Mouse (Mus musculus): ENCODE results near the gene Sav1. TPM values are rescaled to one million over a fixed set of nuclear protein-coding genes. Genes with fewer than 3 reads are reported as not detected.

The Sav1 gene
- total RNA-seq (2021) = 10 to 100 TPM; 21.3 to 23.6 TPM
- 13.5 and 25.8 TPM in 2 replicates for polyA plus RNA-seq (2012; rRNA removed)
- long read RNA-seq, transcript Sav1-201 (5 exons, 2,524 nt) = major isoform, 16 of 20 reads
- long read RNA-seq, partial matches to known transcripts = 1 of 20 reads
- long read RNA-seq, other reads (novel, unspliced or antisense) = 1 of 20 reads

DNA sequence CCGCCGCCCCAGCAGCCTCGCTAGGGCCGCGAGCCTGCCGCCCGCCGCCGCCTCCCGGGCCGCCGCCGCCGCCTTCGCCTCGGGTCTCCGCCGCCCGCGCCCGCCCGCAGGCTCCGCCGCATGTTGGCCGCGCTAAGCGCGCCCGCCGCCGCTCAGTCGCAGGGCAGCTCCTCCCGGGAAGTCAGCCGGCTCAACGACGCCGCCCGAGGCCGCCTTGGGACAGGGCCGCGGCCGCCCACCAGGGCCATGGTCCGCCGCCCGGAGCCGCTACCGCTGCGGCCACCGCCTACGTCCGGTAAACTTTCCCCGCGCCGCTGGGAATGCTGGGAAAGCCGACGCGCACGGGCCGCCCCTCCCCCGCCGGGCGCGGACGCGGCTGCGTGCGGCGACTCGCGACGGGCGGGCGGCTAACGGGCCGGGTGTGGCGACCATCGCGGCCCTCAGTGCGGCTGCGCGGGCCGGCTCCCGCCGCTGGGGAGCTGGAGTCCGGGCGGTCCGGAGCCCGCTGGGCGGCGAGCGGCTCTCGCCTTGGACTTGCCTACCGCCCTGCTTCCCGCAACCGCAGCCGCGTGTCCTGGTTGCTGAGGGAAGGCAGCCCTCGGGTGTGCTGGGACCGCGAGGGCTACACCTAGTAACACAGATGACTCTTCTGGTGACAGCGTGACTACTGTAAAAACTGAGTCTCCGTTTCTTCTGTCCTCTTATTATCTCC, at the start of gene Sav1:
Gene Sav1, minus strand, starts transcription at position 217 of the 712 bp plus-strand sequence.
- intact Hi-C loops (cut with DNase I) = loop anchor here (5.0 kb wide), 2 partner anchors 75 to 160 kb away; no protein-coding TSS in a partner anchor
- DNase-seq = peak; percentile 96 to 97
- TF ChIP-seq EP300 (IDR thresholded peaks at IDR 0.05; ENCODE audit: insufficient read depth, low read depth, low read length) = 0 out of 2 replicates have a peak, but pooled peaks have one; percentile 6
- TF ChIP-seq CTCF (IDR thresholded peaks at IDR 0.05) = peak; percentile 45
- peak; percentile 88 for TF ChIP-seq POLR2A (IDR thresholded peaks at IDR 0.05; ENCODE audit: insufficient read depth, low read depth, low read length)
- under 1% methylated on average over 101 of the region's 102 CpGs for WGBS
- Histone ChIP-seq H3K79me2 (replicated peaks; ENCODE audit: control insufficient read depth, insufficient read depth, low read length) (peaks cover 5% of the 10 kb centered on the region; the same call in 1 of the 2 replicates), H3K9ac (ENCODE audit: low read depth, low read length) (peak within 1 kb of the TSS; percentile 83), H3K36me3 (ENCODE audit: control insufficient read depth, insufficient read depth, low read length) (peaks cover 31% of the 10 kb centered on the region), H3K4me3 (peak within 1 kb of the TSS; percentile 81), H3K27me3 (ENCODE audit: control insufficient read depth, insufficient read depth, low read length) (no peaks in the 10 kb centered on the region), H3K27ac (peak within 1 kb of the TSS; percentile 95), H3K4me1 (ENCODE audit: control insufficient read depth, insufficient read depth, low read length) (peaks cover 3% of the 10 kb centered on the region)

DNA sequence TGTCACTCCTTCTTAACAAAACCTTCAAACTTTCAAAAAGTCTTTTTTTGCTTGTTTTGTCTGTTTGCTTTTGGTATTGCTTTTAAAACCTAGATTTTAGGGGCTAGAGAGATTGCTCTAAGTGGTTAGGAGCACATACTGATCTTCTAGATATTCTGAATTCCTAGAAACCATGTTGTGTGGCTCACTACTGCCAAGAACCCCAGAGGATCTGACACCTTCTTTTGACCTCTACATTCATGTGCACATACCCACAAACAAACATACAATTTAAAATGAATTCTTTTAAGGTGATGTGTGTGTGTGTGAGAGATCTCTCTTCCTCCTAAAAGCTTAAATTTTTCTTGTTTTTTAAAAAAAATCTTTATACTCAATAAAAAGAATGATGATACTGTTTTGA, 39.4 kb upstream of the Sav1 start:
- Histone ChIP-seq H3K4me3 (no peak overlapping the region), H3K27me3 (ENCODE audit: control insufficient read depth, insufficient read depth, low read length) (no peaks in the 10 kb centered on the region), H3K9ac (ENCODE audit: low read depth, low read length) (no peak overlapping the region), H3K4me1 (ENCODE audit: control insufficient read depth, insufficient read depth, low read length) (peaks cover 4% of the 10 kb centered on the region), H3K36me3 (ENCODE audit: control insufficient read depth, insufficient read depth, low read length) (peaks cover 6% of the 10 kb centered on the region), H3K27ac (no peak overlapping the region), H3K79me2 (replicated peaks; ENCODE audit: control insufficient read depth, insufficient read depth, low read length) (no peaks in the 10 kb centered on the region)
- TF ChIP-seq CTCF (IDR thresholded peaks at IDR 0.05) (no peak), EP300 (IDR thresholded peaks at IDR 0.05; ENCODE audit: insufficient read depth, low read depth, low read length) (no peak), POLR2A (IDR thresholded peaks at IDR 0.05; ENCODE audit: insufficient read depth, low read depth, low read length) (no peak)
- DNase-seq = no peak
- intact Hi-C loops (cut with DNase I) = no loop called here

DNA sequence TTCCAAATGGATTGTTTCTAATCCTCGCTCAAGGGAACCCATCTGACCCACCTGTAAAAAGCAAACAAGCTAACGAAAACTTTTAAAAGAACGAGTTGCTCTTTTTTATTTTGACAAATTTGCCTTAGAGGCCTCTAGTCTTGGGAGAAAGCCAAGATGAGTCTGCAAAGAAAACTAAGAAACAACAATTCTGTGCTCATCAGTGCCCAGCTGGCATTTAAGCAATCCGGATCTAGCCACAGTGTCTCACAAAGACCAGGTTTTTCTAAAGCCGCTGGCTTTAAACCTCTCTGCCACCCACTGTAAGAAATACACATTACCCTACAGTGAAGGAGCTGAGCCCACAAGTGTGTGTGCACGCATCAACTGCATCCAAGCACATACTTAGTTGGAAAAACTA, 38.6 kb upstream of the Sav1 start:
- WGBS = 92% methylated on average over 6 of the region's 6 CpGs
- TF ChIP-seq CTCF (IDR thresholded peaks at IDR 0.05) = no peak
- no peak for TF ChIP-seq EP300 (IDR thresholded peaks at IDR 0.05; ENCODE audit: insufficient read depth, low read depth, low read length)
- TF ChIP-seq POLR2A (IDR thresholded peaks at IDR 0.05; ENCODE audit: insufficient read depth, low read depth, low read length) = no peak
- H3K4me1 ChIP-seq (ENCODE audit: control insufficient read depth, insufficient read depth, low read length) = peaks cover 3% of the 10 kb centered on the region
- no peak overlapping the region for H3K27ac ChIP-seq
- no peak for DNase-seq
- H3K36me3 ChIP-seq (ENCODE audit: control insufficient read depth, insufficient read depth, low read length) = peaks cover 3% of the 10 kb centered on the region
- intact Hi-C loops (cut with DNase I) = no loop called here
- H3K4me3 ChIP-seq = no peak overlapping the region
- H3K79me2 ChIP-seq (replicated peaks; ENCODE audit: control insufficient read depth, insufficient read depth, low read length) = no peaks in the 10 kb centered on the region
- H3K9ac ChIP-seq (ENCODE audit: low read depth, low read length) = no peak overlapping the region
- no peaks in the 10 kb centered on the region for H3K27me3 ChIP-seq (ENCODE audit: control insufficient read depth, insufficient read depth, low read length)

DNA sequence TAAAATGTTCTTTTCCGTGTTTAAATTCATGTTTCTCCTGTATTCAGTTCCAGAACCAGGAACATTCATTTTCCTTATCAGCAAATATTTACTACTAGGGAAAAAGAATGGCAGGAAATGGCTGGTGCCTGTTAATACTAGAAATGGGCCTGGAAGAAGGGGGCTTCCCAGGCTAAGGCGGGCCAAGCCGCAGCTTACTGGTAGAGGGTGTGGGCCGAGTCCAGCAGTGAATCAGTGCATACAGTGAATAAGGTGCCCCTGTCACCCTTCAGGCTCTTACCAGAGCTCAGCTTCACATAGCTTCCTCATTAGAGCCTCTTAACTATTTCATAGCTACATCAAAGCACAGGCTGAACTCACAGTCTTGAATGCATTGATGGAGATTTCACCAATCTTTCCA, 36.8 kb upstream of the Sav1 start:
- no peaks in the 10 kb centered on the region for H3K79me2 ChIP-seq (replicated peaks; ENCODE audit: control insufficient read depth, insufficient read depth, low read length)
- DNase-seq = no peak
- TF ChIP-seq EP300 (IDR thresholded peaks at IDR 0.05; ENCODE audit: insufficient read depth, low read depth, low read length) (no peak), CTCF (IDR thresholded peaks at IDR 0.05) (no peak), POLR2A (IDR thresholded peaks at IDR 0.05; ENCODE audit: insufficient read depth, low read depth, low read length) (no peak)
- H3K36me3 ChIP-seq (ENCODE audit: control insufficient read depth, insufficient read depth, low read length) = no peaks in the 10 kb centered on the region
- H3K9ac ChIP-seq (ENCODE audit: low read depth, low read length) = no peak overlapping the region
- no peaks in the 10 kb centered on the region for H3K4me1 ChIP-seq (ENCODE audit: control insufficient read depth, insufficient read depth, low read length)
- no peak overlapping the region for H3K27ac ChIP-seq
- no peaks in the 10 kb centered on the region for H3K27me3 ChIP-seq (ENCODE audit: control insufficient read depth, insufficient read depth, low read length)
- no peak overlapping the region for H3K4me3 ChIP-seq
- intact Hi-C loops (cut with DNase I) = no loop called here
- WGBS = 51% methylated on average over 4 of the region's 4 CpGs

DNA sequence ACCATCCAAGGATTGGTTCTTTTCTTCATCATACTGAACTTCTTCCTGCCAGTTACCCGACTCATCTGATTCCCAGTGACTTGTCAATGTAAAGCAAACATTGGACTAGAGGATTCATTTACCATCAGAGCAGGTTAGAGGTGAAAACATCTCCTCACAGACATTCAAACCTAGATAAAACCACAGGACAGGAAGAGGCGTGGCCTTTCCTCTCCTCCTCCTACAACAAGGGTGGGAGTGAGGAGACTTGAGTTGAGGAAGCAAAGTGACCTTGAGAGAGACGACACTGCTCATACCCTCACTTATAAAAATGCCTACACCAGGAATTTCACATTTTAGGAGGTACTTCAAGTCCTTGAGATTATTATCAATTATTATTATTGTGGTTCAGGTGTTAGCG, 31.4 kb upstream of the Sav1 start:
- Histone ChIP-seq H3K27me3 (ENCODE audit: control insufficient read depth, insufficient read depth, low read length) (no peaks in the 10 kb centered on the region), H3K4me1 (ENCODE audit: control insufficient read depth, insufficient read depth, low read length) (no peaks in the 10 kb centered on the region; the same call in 1 of the 2 replicates), H3K9ac (ENCODE audit: low read depth, low read length) (no peak overlapping the region), H3K4me3 (no peak overlapping the region), H3K27ac (no peak overlapping the region), H3K36me3 (ENCODE audit: control insufficient read depth, insufficient read depth, low read length) (peaks cover 2% of the 10 kb centered on the region; the same call in 1 of the 2 replicates), H3K79me2 (replicated peaks; ENCODE audit: control insufficient read depth, insufficient read depth, low read length) (no peaks in the 10 kb centered on the region)
- TF ChIP-seq CTCF (IDR thresholded peaks at IDR 0.05) = no peak
- no peak for TF ChIP-seq POLR2A (IDR thresholded peaks at IDR 0.05; ENCODE audit: insufficient read depth, low read depth, low read length)
- no peak for TF ChIP-seq EP300 (IDR thresholded peaks at IDR 0.05; ENCODE audit: insufficient read depth, low read depth, low read length)
- intact Hi-C loops (cut with DNase I) = no loop called here
- 62% methylated on average over 4 of the region's 4 CpGs for WGBS
- DNase-seq = no peak

DNA sequence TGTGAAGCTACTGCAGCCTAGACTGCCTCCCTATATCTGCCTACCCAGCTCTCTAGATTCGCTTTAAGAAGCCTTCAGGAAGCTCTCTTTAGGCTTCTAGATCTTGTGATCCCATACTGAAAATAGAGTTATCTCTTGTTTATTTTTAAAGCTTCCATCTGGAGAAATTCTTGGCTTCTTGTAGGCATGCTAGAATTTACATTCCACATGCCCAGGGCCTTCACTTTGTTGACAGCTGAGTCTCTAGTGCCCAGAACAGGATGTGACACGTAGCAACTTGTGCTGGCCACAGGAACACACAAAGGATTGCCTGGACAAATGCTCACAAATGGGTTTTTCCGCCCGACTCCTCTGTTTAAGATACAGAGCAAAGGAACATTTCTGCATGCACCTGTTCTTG, 29.1 kb upstream of the Sav1 start:
- Histone ChIP-seq H3K36me3 (ENCODE audit: control insufficient read depth, insufficient read depth, low read length) (peaks cover 2% of the 10 kb centered on the region; the same call in 1 of the 2 replicates), H3K4me3 (no peak overlapping the region)

More for the DNA sequence above, 29.1 kb upstream of the Sav1 start:
- H3K79me2 ChIP-seq (replicated peaks; ENCODE audit: control insufficient read depth, insufficient read depth, low read length) = no peaks in the 10 kb centered on the region
- WGBS = 22% methylated on average over 4 of the region's 4 CpGs
- intact Hi-C loops (cut with DNase I) = no loop called here
- H3K4me1 ChIP-seq (ENCODE audit: control insufficient read depth, insufficient read depth, low read length) = no peaks in the 10 kb centered on the region; the same call in 1 of the 2 replicates
- H3K27ac ChIP-seq = no peak overlapping the region
- peak; percentile 42; the same call in 1 of the 2 replicates for TF ChIP-seq EP300 (IDR thresholded peaks at IDR 0.05; ENCODE audit: insufficient read depth, low read depth, low read length)
- no peak for TF ChIP-seq POLR2A (IDR thresholded peaks at IDR 0.05; ENCODE audit: insufficient read depth, low read depth, low read length)
- no peak for DNase-seq
- no peak overlapping the region for H3K9ac ChIP-seq (ENCODE audit: low read depth, low read length)
- no peaks in the 10 kb centered on the region for H3K27me3 ChIP-seq (ENCODE audit: control insufficient read depth, insufficient read depth, low read length)

Measured in heart, adult 2 months (tissue).